Mouse (Mus musculus) cerebellum, adult 9-11 months (tissue): ENCODE data around the gene Mrpl20.
"Not testable (repeated sequence)": the region's sequence is repeated elsewhere in the genome, so short reads cannot be mapped to it uniquely, and the experiment has no call there.

Experiments used
- DNase-seq: peaks from one replicate; pipeline ENCODE4 v3.0.0; 2022

Mrpl20 gene

DNA sequence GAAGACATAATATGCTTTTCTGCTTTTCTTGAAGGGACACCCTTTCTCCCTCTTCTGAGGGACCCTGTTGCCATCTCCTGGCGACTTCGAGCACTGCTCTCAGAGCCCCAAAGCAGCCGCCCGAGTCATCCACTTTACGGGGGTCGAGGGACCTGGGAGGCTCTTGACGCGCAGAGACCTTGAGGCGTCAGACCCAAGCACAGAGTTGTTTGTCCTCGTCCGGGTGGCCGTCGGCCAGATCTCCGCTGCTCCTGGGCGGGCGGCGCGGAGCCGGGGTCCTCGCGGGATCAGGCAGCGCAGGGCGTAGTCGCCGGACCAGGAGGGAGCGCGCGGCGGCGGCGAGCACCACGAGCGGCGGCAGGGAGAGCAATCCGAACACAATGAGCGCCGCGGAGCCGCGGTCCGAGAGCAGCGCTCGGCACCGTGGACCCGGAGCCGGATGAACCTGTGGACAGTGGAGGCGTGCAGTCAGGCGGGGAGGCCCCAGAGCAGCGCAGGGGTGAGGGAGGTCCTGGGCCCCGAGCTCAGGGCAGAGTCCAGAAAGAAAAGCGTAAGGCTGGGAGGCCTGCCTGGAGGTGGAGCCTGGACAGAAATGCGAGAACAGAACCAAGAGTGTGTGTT lies 18.5 kb upstream of the Mrpl20 start:
- peak; percentile 87 for DNase-seq

DNA sequence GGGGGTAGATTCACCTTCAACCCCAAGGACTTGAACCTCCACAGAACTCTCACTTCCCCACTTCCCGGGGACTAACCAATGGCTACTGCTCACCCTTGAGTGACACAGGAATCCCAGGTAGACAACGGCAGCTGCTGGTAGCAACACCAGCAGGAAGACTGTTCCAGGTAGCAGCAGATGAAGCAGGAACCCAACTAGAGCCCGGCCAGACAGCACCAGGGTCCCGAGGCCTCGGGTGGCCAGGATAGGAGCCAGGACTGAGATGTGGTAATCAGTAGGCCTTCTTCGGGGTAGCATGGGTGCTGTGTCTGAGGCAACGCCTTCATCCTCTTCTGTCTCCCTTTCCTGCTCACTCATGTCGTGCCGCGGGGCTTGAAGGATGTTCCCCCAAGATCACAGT lies 17.4 kb upstream of the Mrpl20 start:
- no peak for DNase-seq

DNA sequence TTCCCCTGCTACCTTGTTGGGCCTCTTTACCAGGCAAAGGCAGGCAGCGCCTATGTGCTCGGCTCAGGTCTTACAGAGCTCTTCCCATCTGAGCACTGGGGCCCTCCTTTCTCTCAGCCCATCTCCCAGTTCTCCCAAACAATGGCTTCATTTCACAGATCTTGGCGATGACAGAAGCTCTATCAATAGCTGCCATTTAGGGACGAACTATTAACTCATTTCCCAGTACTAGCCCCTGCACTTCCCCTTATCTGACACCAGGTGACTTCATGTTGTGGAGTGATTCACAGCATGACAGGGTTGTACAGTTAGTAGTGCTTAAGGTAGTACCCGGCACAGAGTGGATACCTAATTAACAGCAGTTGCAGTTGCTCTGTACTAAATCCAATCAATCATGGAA lies 16.9 kb upstream of the Mrpl20 start, which contains the start of gene Tmem88b:
Gene Tmem88b (minus strand): TSS at position 56 of the 400 bp plus-strand sequence.
- no peak for DNase-seq

DNA sequence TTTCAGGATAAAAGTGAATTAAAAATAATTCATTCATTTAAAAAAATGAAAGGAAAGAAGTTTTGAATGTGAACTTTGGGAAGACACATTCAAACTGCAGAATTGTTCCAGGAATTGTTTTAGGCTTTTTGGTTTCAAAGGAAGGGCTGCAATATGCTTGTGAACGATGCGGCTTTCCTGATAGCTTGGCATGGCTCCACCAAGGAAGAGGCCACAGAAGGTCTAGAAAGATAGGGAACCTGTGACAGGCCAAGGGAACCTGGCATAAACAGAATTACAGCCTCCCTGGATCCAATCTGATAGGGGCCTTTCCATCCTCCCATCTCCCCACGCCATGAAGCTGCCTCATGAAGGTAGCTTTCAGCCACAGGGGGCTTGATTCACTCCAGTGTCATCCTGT lies 14.4 kb upstream of the Mrpl20 start:
- DNase-seq: no peak

DNA sequence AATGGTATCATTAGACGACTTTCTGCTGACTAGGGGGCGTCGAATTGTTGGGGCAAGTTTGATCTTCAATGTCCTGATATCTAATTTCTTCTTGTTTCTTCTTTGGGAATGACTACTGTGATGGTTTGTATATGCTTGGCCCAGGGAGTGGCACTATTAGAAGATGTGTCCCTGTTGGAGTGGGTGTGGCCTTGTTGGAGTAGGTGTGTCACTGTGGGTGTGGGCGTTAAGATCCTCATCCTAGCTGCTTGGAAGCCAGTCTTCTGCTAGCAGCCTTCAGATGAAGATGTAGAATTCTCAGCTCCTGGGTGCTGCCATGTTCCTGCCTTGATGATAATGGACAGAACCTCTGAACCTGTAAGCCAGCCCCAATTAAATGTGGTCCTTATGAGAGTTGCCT lies 13.8 kb upstream of the Mrpl20 start:
- not testable (repeated sequence) for DNase-seq

DNA sequence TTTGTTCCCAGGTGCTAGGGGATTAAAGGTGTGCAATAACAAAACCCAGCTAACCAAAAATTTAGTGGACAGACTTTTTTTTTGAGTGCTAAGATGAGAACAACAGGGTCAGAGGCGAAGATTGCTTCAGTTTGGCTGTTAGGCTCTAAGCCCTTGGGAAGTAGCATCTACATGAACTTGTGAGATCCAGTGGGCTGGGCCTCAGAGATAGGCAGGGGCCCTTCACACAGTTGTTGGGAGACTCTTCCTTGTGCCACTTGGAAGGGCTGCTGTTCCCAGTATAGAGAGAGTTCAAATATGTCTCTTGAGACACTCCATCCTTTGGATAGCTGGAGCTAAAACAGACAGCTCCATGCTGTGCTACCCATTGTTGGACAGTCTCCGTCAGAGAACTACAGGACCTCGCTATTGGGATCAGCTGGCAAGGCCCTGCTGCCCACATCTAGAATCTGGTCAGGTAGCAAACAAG lies 12.6 kb upstream of the Mrpl20 start, which contains the start of gene Ankrd65:
Gene Ankrd65 (plus strand): TSS at position 419 of the 469 bp plus-strand sequence.
- no peak for DNase-seq

DNA sequence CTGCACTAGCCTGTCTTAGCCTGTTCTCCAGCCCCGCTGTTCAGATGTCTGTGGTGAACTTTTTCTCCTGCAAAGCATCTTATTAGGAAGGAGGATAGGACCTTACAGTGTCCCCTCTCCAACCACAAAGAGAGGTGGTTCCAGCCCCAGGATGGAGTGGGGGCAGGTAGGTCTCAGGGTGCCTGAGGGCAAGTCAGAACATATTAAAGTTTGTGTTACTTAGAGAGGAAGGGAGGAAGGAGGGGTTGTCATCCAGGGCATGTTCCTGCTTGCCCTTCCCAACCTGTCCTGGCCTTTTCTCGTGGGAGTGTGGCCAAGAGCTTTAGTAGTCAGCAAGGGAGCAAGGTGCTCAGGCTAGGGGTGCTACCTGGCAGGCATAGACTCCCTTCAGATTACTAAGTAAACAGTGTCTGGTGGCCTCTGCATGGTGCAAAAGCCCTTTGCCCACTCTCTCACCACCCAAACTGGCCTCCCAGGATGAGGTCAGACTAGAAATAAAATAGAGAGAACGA lies 12.0 kb upstream of the Mrpl20 start:
- DNase-seq: no peak

DNA sequence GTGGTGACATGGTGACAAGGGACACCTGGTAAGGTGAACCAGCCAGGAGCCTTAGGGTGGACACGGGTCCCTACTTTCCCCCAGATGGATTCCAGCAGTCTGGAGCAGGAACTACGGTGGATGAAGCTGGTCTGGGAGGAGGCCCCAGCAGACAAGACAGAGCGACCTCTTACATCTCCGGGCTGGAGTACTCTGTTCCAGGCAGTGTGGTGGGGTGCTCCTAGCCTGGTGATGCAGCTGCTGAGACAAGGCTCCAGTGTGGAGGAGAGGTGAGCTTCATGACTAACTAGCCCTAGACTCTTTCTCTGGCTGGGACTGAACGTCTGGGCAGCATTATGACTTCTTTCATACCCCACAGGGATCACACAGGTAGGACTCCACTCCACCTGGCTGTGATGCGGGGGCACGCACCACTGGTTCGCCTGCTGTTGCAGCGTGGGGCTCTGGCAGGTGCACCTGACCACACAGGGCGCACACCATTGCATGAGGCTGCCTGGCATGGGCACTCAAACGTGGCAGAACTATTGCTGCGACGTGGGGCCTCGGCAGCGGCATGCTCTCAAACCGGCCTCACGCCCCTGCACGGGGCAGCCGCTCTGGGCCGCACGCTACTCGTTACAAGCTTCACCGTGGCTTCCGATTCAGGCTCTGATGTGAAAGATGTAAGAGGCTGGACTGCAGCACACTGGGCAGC lies 11.3 kb upstream of the Mrpl20 start:
- no peak for DNase-seq

DNA sequence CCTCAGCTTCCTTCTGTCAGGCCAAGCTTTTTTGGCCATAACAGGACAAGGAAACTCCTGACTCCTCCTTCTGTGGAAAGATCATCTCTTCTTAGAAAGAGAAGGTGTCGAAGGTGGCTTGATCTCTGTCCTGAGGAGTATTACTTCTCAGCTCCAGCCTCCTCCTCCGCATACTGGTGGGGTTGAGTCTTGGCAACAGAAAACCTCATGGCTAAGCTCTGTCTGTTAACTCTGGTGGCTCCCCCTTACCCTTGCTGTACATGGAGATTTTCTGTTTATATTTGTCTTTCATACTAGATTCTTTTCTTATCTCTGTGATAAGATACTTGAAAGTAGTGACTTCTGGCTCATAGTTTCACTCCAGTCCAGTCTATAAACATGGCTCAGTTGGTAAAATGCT lies 8.9 kb upstream of the Mrpl20 start:
- DNase-seq: no peak

DNA sequence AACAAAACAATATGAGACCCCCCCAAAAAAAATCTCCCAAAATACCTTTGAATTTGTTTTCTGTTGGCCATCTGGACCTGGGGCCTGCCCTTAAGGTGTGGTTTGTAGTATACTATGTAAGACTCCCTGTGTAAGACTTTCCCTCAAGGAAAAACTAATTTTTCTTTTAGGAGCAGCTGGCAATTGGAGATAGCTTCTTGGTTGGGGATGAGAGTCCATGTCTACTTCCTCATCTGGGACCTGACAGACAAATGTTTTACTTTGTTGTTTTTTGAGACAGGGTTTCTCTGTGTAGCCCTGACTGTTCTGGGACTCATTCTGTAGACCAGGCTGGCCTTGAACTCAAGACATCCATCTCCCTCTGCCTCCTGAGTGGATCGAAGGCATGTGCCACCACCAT lies 603 bp upstream of the Mrpl20 start:
- no peak for DNase-seq

DNA sequence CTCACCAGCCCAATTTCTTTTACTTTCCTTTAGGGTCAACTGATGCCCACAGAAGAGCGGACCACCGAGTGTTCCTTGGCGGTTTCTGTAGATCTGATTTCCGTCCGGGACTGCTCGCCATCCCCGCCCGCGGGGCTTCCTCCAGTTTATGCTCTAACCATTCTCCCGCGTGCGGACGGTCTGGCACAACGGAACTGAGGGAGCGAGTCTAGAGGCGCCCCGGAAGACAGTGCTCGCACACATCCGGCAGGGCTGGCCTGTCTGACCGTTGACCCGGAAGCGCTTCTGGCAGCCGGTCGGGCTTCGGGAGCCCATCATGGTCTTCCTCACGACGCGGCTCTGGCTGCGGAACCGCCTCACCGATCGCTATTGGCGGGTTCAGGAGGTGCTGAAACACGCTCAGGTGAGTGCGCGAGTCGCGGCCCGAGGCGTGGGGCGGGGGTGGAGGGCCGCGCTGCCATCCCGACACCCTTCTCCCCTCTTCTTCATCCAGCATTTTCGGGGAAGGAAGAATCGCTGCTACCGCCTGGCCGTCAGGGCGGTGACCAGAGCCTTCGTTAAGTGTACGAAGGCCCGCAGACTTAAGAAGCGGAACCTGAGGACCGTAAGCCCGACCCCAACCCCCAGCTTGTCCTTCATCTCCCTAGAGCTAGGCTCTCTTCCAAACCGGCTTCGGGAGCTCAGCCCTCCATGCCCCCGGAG lies 813 bp downstream of the Mrpl20 start:
- DNase-seq: peak; percentile 93

DNA sequence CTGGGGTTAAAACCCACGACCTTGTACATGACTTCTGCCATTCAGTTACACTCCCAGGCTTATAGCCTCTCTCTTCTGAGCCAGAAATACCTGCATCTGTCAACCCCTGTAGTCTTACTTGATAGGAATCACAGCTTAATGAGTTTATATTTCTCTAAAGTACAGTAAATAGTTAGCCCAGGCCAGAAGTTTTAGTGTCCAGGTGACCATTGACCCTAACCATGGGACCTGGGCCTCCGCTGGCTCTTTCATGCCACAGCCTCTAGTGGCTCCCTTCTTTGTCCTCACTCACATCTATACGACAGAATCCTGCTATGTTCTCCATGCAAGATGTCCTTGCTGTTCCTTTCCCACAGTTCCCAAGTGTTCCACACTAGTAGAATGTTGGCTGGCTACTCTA lies 5.2 kb downstream of the Mrpl20 start:
- DNase-seq: no peak

DNA sequence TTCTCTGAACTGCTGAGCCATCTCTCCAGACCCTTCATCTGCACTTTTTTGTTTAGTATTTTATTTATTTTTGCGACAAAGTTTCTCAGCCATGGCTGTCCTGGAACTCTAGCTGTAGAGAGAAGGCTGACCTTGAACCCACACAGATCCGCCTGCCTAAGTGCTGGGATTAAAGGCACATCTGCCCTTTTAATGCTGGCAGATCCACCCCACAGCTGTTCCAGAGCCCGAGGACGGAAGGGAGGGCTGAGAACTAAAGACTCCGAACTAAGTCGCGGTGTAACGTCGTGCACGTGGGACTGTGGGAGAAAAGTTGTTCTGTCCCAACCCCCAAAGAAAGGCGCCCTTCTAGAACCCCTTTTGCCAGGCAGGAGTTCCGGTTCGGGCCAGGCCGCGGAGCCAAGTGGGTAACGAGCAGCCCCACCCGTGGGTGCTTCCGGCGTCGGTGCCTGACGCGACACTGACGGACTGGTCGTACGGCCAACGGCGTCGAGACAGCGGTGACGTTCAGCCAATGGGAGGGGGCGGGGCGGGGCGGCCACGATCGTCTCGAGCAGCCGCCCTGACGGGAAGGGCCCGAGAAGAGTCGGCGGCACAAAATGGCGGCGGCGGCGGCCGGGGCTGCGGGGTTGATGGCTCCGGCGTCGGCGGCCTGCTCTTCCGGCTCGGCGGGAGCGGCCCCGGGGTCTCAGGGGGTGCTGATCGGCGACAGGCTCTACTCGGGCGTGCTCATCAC lies 9.4 kb downstream of the Mrpl20 start, which contains the start of gene Ccnl2:
Gene Ccnl2 (plus strand): TSS at position 561 of the 736 bp plus-strand sequence.
- DNase-seq: peak; percentile 94

DNA sequence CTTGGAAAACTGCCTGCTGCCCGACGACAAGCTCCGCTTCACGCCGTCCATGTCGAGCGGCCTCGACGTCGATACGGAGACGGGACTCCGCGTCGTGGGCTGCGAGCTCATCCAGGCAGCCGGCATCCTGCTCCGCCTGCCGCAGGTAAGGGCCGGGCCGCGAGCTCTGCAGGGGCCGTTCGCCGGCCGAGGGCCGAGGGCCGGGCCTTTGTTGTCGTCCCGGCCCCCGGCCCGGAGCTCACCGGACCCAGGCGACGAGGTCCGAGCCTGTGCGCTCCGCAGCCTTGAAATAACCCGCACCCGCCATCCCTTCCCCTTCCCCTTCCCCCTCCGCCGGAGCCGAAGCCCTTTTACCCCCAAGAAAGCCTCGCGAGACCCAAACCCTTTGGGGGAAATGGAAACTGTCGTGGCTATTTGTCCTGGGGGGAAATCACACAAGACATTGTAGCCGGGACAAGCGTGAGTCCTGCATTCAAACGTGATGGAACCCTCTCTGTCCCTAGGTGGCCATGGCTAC lies 10.0 kb downstream of the Mrpl20 start:
- DNase-seq: no peak

DNA sequence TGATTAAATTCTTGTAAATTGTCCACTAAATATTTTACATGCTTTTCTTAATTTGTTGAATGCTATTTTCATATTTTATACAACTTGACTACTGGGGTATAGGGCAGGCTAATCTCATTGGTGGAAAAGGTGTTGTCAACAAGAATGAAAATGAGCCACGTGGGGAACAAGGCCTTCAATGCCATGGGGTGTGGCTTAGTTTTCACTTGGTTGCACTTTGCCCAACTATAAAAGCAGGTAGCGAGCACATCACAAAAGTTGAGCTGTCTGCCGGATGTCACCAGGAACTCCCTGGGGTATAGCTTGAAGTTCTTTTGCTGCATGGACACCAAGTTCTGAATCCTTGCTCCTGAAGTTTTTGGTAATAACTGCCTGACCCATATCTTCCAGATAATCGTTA lies 14.9 kb downstream of the Mrpl20 start:
- no peak for DNase-seq

DNA sequence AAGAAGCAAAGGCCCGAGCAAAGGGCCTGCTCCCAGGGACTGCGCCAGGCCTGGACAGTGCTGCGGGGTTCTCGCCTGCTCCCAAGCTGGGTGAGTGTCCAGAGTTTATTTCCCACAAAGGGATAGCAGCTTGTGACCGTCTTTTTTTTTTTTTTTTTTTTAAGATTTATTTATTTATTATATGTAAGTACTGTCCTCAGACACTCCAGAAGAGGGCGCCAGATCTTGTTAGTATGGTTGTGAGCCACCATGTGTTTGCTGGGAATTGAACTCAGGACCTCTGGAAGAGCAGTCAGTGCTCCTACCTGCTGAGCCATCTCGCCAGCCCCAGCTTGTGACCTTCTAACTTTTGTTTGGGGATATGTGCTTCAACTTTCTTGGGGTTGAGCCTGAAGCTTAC lies 18.3 kb downstream of the Mrpl20 start:
- DNase-seq: no peak

DNA sequence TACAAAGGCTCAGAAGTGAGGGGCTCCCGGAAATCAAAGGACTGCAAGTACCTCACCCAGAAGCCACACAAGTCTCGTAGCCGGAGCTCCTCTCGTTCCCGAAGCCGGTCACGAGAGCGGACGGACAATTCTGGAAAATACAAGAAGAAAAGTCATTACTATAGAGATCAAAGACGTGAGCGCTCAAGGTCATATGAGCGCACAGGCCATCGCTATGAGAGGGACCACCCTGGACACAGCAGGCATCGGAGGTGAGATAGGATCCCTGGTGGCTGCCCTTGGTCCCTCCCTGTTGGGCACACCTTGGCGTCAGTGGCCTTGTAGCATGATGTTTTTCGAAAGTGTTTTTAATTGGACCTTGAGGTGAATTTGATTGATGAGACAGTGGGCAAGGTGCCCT lies 20.8 kb downstream of the Mrpl20 start:
- DNase-seq: no peak

DNA sequence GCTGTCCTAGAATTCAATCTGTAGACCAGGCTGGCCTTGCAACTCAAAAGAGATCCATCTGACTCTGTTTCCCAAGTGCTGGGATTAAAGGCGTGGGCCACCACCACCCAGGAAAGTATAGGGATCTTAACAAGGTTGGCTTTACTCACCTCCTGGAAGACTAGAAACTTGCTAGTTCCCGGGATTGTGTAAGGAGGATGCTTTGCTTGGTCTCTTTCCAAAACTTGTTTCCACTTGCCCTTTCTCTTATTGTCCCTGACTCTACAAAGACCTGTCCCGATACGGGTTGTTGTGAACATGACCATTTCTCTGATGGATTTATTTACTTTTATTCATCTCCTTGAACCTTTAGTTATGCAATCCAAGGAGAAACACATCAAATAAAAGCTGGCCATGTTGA lies 27.2 kb downstream of the Mrpl20 start:
- DNase-seq: peak; percentile 29

DNA sequence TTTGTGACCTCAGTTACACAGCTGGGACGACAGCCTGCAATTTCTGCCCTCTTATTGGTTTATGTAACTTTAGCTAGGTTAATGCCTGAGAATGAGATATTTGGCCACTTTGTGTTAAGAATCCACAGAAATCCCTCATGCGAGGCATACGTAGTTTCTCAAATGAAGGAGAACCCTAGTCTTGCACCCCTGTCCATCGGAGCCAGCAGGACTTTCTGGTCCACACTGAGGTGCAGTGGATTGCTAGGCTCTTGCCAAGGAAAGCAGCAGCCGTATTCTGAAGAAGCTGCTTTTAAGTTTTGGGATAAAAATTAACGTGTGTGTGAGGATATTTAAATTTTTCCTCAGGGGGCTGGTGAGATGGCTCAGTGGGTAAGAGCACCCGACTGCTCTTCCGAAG lies 27.9 kb downstream of the Mrpl20 start:
- no peak for DNase-seq

DNA sequence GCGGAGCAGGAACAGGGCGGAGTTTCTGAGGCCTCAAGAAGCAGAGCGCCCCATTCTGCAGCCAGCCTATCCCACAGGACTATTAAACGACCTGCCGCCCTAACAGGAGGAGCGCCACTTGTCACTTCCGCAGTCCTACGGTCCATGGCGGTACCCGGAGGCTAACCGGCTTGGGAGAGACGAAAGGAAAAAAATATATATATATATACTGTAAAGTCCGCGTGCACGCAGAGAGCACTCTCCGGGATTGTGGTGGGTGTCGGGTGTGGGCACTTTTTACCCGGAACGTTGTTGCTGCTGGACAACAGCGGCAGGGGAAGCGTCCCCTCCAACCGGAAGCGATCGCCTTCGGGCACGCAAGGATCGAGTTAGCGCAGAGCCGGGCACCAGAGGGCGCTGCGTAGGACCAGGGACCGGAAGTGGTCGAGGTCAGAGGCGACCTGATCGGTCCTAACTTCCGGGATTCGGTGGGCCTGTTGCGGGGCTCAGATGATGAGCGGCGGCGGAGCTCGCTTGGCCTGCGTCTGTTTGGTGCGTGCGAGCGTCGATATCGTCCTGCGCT lies 28.6 kb downstream of the Mrpl20 start, which contains the start of gene Aurkaip1:
Gene Aurkaip1 (plus strand): TSS at position 68 of the 562 bp plus-strand sequence.
- DNase-seq: peak; percentile 95

DNA sequence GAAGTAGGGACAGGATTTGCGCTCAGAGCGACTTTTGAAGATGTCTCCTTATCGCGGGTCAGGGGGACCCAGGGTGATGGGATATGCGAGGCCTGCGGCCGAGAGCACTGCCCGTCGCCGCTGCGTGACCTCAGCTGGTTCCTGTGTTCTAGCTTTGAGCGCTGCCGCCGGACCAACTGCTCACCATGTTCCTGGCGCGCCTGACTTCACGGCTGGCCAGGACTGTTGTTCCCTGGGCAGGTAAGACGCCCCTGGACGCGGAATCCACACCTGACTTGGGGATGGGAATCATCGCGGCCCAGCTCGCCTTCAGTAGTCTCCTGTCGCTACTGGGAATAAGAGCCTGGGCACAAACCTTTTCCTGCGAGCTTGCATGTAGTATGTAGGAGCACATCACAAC lies 29.2 kb downstream of the Mrpl20 start:
- no peak for DNase-seq

DNA sequence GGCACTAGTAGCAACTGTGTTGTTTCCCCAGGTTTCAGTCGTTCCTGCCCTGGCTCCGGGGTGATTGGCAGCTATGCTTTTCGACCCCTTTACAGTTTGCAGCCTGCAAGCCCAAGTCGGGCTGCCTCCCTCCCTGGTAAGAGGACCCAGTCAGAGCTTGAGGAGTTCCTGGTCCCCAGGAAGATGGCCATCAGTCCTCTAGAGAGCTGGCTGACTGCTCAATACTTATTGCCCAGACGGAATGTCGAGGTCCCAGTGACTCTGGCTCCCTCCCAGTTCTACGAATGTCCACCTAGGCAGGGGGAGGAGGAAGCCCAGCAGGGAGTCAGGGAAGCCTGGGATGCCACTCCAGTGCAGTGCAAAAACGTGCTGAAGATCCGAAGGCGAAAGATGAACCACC lies 29.6 kb downstream of the Mrpl20 start:
- DNase-seq: peak; percentile 67
